Mouse (Mus musculus) inflammation-experienced regulatory T-cells, adult 6 months (primary cell): ENCODE results near the gene Zfp652. TPM values are rescaled to one million over a fixed set of nuclear protein-coding genes. Genes with fewer than 3 reads are reported as not detected.
"Not testable (repeated sequence)": the region's sequence is repeated elsewhere in the genome, so short reads cannot be mapped to it uniquely, and the experiment has no call there.

Experiments
- ATAC-seq: one replicate; pipeline ENCODE4 v1.8.0; 2017
- polyA plus RNA-seq, 3 experiments: library from polyadenylated mRNA; unstranded; fragments of 100-300 nt; shearing (Covaris generic); gene quantifications; one replicate each; pipeline ENCODE4 v1.2.1; 2017

Zfp652 gene
- polyA plus RNA-seq, 3 experiments from 2014 or later, result 5.3 to 13.4 (median 11.7) TPM

DNA sequence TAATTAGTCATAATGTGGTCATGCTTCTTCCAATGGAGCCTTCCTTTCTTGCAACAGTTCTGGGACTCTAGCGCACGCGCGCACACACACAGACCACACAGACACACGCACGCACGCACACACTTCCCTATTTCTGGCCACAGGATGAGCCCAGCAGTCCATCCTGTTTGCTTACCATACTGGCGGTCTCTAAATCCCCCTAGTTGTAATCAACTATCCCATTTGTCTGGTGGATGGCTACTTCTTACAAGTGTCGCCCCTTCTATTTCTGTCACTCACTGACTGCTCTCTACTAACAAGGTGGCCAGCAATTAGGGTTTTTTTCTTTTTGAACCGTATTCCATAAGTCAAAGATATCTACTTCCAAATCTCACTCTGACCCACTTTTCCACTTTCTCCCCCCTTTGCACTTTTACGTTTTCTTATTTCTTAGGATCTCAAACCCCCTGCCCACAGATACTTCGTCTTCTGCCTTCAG, 349 bp upstream of the Zfp652 start:
- peak; percentile 6 for ATAC-seq

DNA sequence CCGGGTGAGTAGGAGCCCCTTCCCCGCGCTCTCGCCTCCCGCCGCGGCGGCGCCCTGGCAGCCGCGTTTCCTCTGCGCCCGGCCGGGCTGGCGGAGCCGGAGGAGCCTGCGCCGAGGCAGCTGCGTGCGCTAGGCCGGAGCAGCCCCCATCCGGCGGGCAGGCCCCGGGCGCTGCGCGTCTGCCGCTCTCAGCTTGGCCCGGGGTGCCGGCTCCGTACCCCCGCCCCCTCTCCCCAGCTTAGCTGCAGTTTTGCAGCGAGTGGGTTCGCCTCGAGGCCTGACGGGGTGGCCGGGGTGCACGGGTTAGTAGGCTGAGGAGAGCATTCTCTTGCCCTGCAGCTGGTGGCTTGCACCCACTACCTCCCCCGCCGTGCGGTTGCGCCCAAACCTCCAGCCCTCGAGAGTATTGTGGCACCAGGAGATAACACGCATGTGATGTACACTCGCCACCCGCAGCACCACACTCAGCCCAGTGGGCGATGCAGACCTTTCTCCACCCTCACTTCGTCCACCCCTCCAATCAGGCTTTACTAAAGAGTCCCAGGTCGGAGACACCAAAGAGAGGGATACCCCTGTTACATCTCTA, 845 bp downstream of the Zfp652 start:
- ATAC-seq, result peak; percentile 23

DNA sequence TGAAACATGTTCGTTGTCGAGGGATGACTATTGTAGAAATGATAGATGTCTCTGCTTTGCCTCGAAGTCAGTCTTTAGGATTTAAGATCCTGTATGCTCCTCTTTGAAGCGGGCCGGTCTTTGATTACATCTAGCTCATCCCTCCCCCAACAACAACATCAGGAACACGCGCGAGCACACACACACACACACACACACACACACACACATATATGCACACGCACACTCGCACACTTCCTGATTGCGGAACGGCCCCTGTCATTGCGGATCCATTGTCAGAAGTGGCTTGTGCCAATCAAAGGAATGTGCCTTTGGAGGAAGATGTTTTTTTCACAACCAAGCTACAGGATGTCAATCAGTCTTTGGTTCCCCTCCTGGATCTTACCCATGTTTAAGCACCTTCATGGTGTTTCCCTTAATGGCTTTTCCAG, 1.4 kb downstream of the Zfp652 start:
- ATAC-seq, result peak; percentile 19

- ATAC-seq, result no peak
Observed at GRCm38 (mm10) chr11:95714411-95714810, 1.9 kb downstream of the Zfp652 start.

- no peak for ATAC-seq
Observed at GRCm38 (mm10) chr11:95716136-95716535, 3.7 kb downstream of the Zfp652 start.

GRCm38 (mm10) chr11:95719356-95719755, 6.9 kb downstream of the Zfp652 start:
- no peak for ATAC-seq

DNA sequence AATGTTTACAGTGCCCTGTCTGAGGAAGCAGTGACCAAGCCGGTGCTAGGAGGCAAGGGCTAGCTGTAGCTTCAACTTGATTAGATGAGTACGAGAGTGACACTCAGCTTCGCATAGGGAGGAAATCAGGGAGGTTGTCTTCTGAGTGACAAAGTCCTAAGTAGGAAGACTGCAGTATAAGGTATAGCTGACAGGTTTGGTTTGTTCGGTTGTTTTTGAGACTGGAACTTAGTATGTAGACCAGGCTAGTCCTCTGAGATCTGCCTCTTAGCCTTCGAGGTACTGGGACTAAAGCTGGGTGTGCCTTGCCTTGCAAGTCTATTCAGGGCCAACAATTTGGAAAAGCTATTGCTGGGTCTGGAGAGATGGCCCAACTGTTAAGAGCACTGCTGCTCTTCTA, 10.8 kb downstream of the Zfp652 start, which contains the start of gene B130006D01Rik:
Gene B130006D01Rik (plus strand): TSS at position 301 of the 400 bp plus-strand sequence.
- ATAC-seq, result no peak

- ATAC-seq, result no peak
Observed at GRCm38 (mm10) chr11:95724466-95724865, 12.0 kb downstream of the Zfp652 start.

DNA sequence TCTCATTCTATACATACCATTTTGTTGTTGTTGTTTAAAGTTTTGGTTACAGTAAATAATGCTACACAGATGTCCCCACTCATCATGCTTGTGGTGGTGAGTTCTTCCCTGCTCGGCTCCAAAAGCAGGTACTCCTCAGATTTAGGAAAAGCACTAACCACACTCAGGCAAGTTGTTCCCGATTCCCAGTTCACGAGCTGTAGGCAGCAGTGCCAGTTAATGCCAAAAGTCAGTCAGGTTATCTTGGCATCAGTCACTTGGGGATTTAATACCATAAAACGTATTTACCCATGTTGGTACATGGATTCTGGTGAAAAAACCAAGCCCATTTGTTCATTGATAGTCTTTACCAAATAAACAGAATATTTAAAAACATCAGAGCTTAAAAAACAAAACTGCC, 13.7 kb downstream of the Zfp652 start:
- no peak for ATAC-seq

GRCm38 (mm10) chr11:95727947-95728346, 15.5 kb downstream of the Zfp652 start:
- ATAC-seq, result no peak

DNA sequence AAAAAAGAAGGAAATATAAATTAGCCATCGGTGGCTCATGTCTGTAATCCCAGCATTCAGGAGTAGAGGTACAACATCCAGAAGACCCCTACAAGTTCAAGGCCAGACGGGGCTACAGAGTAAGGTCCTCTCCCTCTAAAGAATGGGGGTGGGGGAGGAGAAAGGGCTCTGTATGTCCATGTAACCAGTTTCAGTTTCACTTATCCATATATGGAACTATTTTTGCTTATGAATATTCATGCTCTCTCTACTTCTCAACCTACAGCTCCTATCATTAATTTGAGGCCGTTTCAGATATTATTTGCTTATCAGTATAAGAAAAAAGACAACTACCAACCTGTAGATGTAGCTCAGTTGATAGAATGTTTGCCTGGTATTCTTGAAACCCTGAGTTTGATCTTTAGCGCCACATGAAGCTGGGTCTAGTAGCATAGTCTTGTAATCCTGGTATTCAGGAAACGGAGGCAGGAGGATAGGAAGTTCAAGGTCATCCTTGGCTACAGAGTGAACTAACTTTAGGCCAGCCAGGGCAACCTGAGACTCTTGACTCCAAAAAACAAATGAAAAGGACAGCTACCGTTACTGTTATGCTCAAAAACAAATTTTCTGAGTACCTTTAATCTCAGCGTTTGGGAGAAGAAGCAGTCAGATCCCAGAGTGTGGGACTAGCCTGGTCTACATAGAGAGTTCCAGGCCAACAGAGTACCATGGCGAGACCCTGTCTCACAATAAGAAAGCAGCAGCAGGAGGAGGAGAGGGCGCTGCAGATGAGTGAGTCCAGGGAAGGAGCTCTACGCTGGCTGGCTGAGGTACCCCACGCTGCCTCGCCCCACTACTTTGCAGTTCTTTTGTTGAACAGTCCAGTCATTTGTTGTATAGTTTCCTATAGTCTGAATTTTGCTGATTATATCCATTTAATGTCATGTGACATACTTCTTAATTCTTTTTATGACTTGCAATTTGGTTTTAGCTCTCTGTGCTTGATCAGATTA, 16.7 kb downstream of the Zfp652 start:
- peak; percentile 80 for ATAC-seq

GRCm38 (mm10) chr11:95734485-95734884, 22.0 kb downstream of the Zfp652 start:
- peak; percentile 41 for ATAC-seq

DNA sequence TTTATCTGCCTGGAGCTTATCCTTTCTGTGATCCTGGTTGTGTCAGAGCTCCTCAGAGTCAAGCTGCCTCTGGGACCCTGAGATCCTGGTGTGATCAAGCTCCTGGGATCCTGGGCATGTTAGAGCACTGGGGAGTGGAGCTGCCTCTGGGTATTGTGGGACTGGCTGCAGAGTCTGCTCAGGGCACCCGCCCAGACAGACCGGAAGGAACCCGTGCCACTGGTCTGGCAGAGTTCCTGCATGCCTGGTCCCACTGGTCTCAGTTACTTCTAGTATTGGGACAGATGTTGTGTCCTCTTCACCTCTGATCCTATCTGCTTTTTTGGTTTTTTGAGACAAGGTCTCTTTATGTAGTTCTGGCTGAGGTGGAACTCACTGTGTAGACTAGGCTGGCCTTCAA, 25.3 kb downstream of the Zfp652 start:
- no peak for ATAC-seq

DNA sequence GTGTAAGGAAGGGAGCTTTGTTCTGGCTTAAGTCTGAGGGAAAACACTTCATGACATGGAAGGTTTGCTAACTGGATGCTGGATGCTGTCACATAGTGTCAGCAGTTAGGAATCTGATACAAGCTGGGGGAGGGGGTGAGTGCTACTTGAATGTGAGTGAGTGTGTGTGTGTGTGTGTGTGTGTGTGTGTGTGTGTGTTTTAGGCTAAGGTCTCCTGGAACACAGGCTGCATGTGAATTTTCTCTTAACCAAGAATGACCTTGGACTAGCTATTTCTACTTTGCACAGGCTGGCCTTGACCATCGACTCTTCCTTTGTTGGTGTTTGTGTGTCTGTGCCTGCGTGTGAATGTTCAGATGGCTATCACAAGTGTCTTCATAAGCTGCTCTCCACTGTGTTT, 32.0 kb downstream of the Zfp652 start:
- ATAC-seq, result no peak

- no peak for ATAC-seq
Observed at GRCm38 (mm10) chr11:95746821-95747220, 34.3 kb downstream of the Zfp652 start.

GRCm38 (mm10) chr11:95748331-95748730, 35.9 kb downstream of the Zfp652 start:
- no peak for ATAC-seq

DNA sequence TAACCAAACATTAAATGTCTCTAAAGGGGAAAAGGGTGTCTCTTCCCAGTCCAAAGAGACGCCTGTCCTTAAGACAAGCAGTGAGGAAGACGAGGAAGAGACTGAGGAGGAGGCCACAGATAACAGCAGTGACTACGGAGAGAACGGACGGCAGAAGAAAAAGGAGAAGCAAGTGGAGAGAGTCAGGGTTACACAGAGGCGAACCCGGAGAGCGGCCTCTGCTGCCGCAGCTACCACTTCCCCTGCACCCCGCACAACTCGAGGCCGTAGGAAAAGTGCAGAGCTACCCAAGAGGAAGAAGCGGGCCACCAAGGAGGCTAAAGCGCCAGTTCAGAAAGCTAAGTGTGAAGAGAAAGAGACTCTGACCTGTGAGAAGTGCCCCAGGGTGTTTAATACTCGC, 37.1 kb downstream of the Zfp652 start:
- no peak for ATAC-seq

DNA sequence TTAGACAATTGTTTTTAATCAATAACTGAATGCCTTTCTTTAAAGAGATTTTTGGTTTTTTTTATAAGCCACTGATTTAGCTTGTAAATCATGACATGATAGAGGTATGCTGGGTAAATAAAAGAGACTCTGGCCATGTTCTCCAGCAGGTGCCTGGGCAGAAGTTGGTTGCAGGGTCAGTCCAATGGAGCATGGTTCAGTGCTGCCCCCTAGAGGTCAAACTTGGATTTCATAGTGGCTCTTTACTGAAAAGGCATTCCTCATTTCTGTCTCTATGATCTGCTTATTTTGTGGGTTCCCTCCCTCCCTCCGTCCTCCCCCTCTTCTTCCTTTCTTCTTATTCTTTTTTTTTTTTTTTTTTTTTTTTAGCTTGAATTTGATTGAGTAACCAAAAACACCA, 38.5 kb downstream of the Zfp652 start:
- ATAC-seq, result no peak

DNA sequence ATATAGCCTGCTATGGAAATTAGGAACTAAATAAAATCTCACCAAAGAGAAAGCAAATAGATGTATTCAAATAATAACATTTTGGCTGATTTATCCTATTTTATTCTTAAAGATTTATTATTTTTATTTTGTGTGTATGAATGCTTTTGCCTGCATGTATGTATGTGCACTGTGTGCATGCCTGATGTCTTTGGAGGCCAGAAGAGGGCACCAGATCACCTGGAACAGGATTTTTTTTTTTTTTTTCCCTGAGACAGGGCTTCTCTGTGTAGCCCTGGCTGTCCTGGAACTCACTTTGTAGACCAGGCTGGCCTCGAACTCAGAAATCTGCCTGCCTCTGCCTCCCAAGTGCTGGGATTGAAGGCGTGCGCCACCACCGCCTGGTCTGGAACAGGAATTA, 42.7 kb downstream of the Zfp652 start:
- ATAC-seq, result not testable (repeated sequence)

DNA sequence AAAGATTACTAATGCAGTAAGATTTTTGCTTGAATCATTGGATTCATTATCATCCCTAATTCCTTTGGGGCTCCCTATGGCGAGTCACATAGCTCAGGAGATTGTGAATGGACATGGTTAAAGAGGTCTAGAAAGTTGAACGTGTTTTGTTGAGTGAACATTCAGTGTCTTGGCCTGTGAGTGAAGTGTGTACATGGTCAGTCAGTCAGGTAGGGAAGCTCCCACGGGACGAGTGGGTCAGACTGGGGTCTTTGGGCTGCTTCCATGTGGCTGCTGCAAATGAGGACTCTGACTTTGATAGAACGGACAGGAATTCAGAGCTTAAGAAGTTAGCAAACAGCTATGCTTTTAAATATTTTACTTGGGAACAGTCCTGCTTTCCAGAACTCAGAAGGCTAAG, 48.0 kb downstream of the Zfp652 start:
- no peak for ATAC-seq

DNA sequence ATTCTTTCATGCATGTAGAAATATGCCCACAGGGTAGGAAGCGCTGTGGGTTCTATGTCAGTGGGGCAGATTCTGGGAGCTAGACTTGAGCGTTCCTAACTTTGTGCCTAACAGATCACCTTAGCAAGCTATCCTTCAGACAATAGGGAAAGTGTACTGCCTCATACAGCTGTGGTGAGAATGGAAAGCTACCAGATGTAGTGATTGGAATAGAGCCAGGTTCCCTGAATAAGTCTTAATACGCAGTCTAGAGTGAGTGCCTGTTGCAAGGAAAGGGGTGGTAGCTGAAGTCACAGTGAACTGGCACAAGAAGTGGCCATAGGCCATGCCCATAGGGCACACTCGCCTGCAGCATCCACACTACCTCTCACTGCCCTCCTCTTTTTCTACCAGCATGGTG, 50.5 kb downstream of the Zfp652 start:
- no peak for ATAC-seq

DNA sequence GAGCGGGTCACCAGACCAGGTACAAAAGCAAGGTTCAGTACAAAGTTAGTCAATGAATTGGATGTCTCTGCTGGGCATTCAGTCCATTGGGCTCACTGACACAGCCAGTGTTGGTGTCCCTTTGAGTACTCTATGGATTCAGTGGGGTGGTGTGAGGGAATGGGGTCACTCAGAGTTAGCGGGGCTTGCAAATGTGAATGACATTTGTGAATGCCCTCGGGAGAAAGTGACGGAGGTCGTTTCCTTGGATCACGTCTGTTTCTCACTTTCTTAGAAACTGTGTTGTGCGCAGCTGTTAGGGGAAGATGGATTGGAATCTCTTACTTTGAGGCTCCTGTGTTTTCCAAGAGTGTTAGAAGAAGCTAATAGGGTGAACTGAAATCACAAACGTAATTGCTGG, 52.3 kb downstream of the Zfp652 start:
- ATAC-seq, result no peak

GRCm38 (mm10) chr11:95765334-95765733, 52.9 kb downstream of the Zfp652 start:
- ATAC-seq, result no peak

DNA sequence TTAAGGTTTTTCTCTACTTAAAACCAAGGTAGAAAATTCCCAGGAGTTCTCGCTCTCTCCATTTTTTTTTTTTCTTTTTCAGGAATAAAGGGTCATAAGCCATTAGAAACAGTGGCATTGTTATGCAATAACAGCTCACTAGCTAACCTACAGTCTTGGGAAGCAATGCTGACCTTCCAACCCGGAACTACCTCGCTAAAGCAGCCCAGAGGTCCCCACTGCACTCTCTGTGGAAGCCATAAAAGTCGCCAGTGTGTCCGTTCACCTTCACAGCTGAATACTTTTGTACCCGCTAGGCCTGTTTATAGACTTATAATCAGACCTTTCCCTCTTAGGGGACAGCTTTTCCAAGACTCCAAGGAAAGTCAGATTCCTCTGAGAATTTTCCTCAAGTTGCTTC, 55.8 kb downstream of the Zfp652 start:
- ATAC-seq, result no peak
